Mouse (Mus musculus): ENCODE results near the gene Txndc11. TPM values are rescaled to one million over a fixed set of nuclear protein-coding genes. Genes with fewer than 3 reads are reported as not detected.

The Txndc11 gene
- polyA plus RNA-seq, 1 experiment from 2014 or later, result 34.6 TPM

- no peak overlapping the region for H3K9ac ChIP-seq
- ATAC-seq (replicated peaks), result no peak
- H3K27ac ChIP-seq, result no peak overlapping the region
- H3K36me3 ChIP-seq (replicated peaks), result peaks cover 12% of the 10 kb centered on the region; the same call in 1 of the 2 replicates
- no peaks in the 10 kb centered on the region for H3K9me3 ChIP-seq
- H3K4me1 ChIP-seq, result no peaks in the 10 kb centered on the region
- H3K27me3 ChIP-seq (replicated peaks), result no peaks in the 10 kb centered on the region
- no peak overlapping the region for H3K4me2 ChIP-seq
- no peak overlapping the region for H3K4me3 ChIP-seq
- 68% methylated on average over 4 of the region's 4 CpGs for WGBS
Measured at GRCm38 (mm10) chr16:11092061-11092460, 42.4 kb downstream of the Txndc11 start.

- Histone ChIP-seq H3K4me3 (no peak overlapping the region), H3K27ac (no peak overlapping the region), H3K9ac (no peak overlapping the region), H3K4me2 (no peak overlapping the region), H3K36me3 (replicated peaks) (peaks cover 15% of the 10 kb centered on the region; the same call in 1 of the 2 replicates), H3K27me3 (replicated peaks) (no peaks in the 10 kb centered on the region), H3K9me3 (no peaks in the 10 kb centered on the region), H3K4me1 (no peaks in the 10 kb centered on the region)
- ATAC-seq (replicated peaks), result no peak
- WGBS, result 85% methylated on average over 10 of the region's 10 CpGs
Measured at GRCm38 (mm10) chr16:11090836-11091570, 43.4 kb downstream of the Txndc11 start.

GRCm38 (mm10) chr16:11086856-11087588 lies 47.4 kb downstream of the Txndc11 start:
- H3K4me3 ChIP-seq, result no peak overlapping the region
- no peaks in the 10 kb centered on the region for H3K4me1 ChIP-seq
- 55% methylated on average over 5 of the region's 5 CpGs for WGBS
- no peaks in the 10 kb centered on the region for H3K9me3 ChIP-seq
- no peak overlapping the region for H3K9ac ChIP-seq
- H3K27me3 ChIP-seq (replicated peaks), result no peaks in the 10 kb centered on the region
- peak overlapping the region; percentile 35; the same call in 1 of the 2 replicates for H3K27ac ChIP-seq
- H3K36me3 ChIP-seq (replicated peaks), result peaks cover 31% of the 10 kb centered on the region
- peak; percentile 65 for ATAC-seq (replicated peaks)
- H3K4me2 ChIP-seq, result no peak overlapping the region

GRCm38 (mm10) chr16:11086299-11086698 lies 48.2 kb downstream of the Txndc11 start:
- Histone ChIP-seq H3K9me3 (no peaks in the 10 kb centered on the region), H3K27me3 (replicated peaks) (no peaks in the 10 kb centered on the region), H3K4me3 (no peak overlapping the region), H3K4me2 (no peak overlapping the region), H3K4me1 (no peaks in the 10 kb centered on the region), H3K9ac (no peak overlapping the region), H3K36me3 (replicated peaks) (peaks cover 31% of the 10 kb centered on the region), H3K27ac (no peak overlapping the region)
- 96% methylated on average over 3 of the region's 3 CpGs for WGBS
- no peak for ATAC-seq (replicated peaks)

GRCm38 (mm10) chr16:11084181-11084580 lies 50.3 kb downstream of the Txndc11 start:
- no peak overlapping the region for H3K9ac ChIP-seq
- H3K9me3 ChIP-seq, result no peaks in the 10 kb centered on the region
- no peaks in the 10 kb centered on the region for H3K27me3 ChIP-seq (replicated peaks)
- H3K4me3 ChIP-seq, result no peak overlapping the region
- no peak overlapping the region for H3K4me2 ChIP-seq
- ATAC-seq (replicated peaks), result no peak
- H3K27ac ChIP-seq, result no peak overlapping the region
- peaks cover 23% of the 10 kb centered on the region for H3K36me3 ChIP-seq (replicated peaks)
- no peaks in the 10 kb centered on the region for H3K4me1 ChIP-seq
- WGBS, result 90% methylated on average over 8 of the region's 8 CpGs

- Histone ChIP-seq H3K9me3 (no peaks in the 10 kb centered on the region), H3K36me3 (replicated peaks) (peaks cover 21% of the 10 kb centered on the region), H3K4me1 (no peaks in the 10 kb centered on the region), H3K9ac (no peak overlapping the region), H3K4me3 (no peak overlapping the region), H3K4me2 (no peak overlapping the region), H3K27me3 (replicated peaks) (no peaks in the 10 kb centered on the region), H3K27ac (no peak overlapping the region)
- WGBS, result 79% methylated on average over 3 of the region's 3 CpGs
- no peak for ATAC-seq (replicated peaks)
Measured at GRCm38 (mm10) chr16:11078216-11078869, 56.1 kb downstream of the Txndc11 start.

- H3K4me3 ChIP-seq, result no peak overlapping the region
- WGBS, result 90% methylated on average over 9 of the region's 9 CpGs
- H3K27ac ChIP-seq, result no peak overlapping the region
- no peaks in the 10 kb centered on the region for H3K27me3 ChIP-seq (replicated peaks)
- H3K4me2 ChIP-seq, result no peak overlapping the region
- peaks cover 16% of the 10 kb centered on the region for H3K36me3 ChIP-seq (replicated peaks)
- no peaks in the 10 kb centered on the region for H3K9me3 ChIP-seq
- ATAC-seq (replicated peaks), result no peak
- peaks cover 5% of the 10 kb centered on the region for H3K4me1 ChIP-seq
- no peak overlapping the region for H3K9ac ChIP-seq
Measured at GRCm38 (mm10) chr16:11077601-11078201, 56.7 kb downstream of the Txndc11 start.

- Histone ChIP-seq H3K4me3 (no peak overlapping the region), H3K36me3 (replicated peaks) (peaks cover 12% of the 10 kb centered on the region; the same call in 1 of the 2 replicates), H3K4me1 (peaks cover 50% of the 10 kb centered on the region), H3K27ac (0 out of 2 replicates have a peak overlapping the region, but pooled peaks have one; percentile 42), H3K9ac (no peak overlapping the region), H3K9me3 (no peaks in the 10 kb centered on the region), H3K27me3 (replicated peaks) (no peaks in the 10 kb centered on the region), H3K4me2 (no peak overlapping the region)
- 71% methylated on average over 6 of the region's 6 CpGs for WGBS
- no peak for ATAC-seq (replicated peaks)
Measured at GRCm38 (mm10) chr16:11073060-11073459, 61.4 kb downstream of the Txndc11 start.

GRCm38 (mm10) chr16:11072454-11072853 lies 62.0 kb downstream of the Txndc11 start:
- H3K9me3 ChIP-seq, result no peaks in the 10 kb centered on the region
- peak overlapping the region; percentile 42; the same call in 1 of the 2 replicates for H3K27ac ChIP-seq
- H3K4me1 ChIP-seq, result peaks cover 56% of the 10 kb centered on the region
- peaks cover 12% of the 10 kb centered on the region; the same call in 1 of the 2 replicates for H3K36me3 ChIP-seq (replicated peaks)
- H3K4me2 ChIP-seq, result no peak overlapping the region
- H3K4me3 ChIP-seq, result no peak overlapping the region
- no peaks in the 10 kb centered on the region for H3K27me3 ChIP-seq (replicated peaks)
- ATAC-seq (replicated peaks), result no peak
- 89% methylated on average over 8 of the region's 8 CpGs for WGBS
- H3K9ac ChIP-seq, result no peak overlapping the region

GRCm38 (mm10) chr16:11071887-11072286 lies 62.6 kb downstream of the Txndc11 start:
- H3K27ac ChIP-seq, result no peak overlapping the region
- peaks cover 58% of the 10 kb centered on the region for H3K4me1 ChIP-seq
- 88% methylated on average over 4 of the region's 4 CpGs for WGBS
- H3K4me3 ChIP-seq, result no peak overlapping the region
- peaks cover 12% of the 10 kb centered on the region; the same call in 1 of the 2 replicates for H3K36me3 ChIP-seq (replicated peaks)
- no peak overlapping the region for H3K4me2 ChIP-seq
- no peak overlapping the region for H3K9ac ChIP-seq
- no peak for ATAC-seq (replicated peaks)
- H3K27me3 ChIP-seq (replicated peaks), result no peaks in the 10 kb centered on the region
- H3K9me3 ChIP-seq, result no peaks in the 10 kb centered on the region

- H3K4me2 ChIP-seq, result no peak overlapping the region
- no peak overlapping the region for H3K4me3 ChIP-seq
- H3K27me3 ChIP-seq (replicated peaks), result no peaks in the 10 kb centered on the region
- 77% methylated on average over 5 of the region's 5 CpGs for WGBS
- ATAC-seq (replicated peaks), result no peak
- H3K9me3 ChIP-seq, result no peaks in the 10 kb centered on the region
- H3K9ac ChIP-seq, result no peak overlapping the region
- H3K27ac ChIP-seq, result no peak overlapping the region
- H3K4me1 ChIP-seq, result peaks cover 58% of the 10 kb centered on the region
- peaks cover 12% of the 10 kb centered on the region; the same call in 1 of the 2 replicates for H3K36me3 ChIP-seq (replicated peaks)
Measured at GRCm38 (mm10) chr16:11071176-11071575, 63.3 kb downstream of the Txndc11 start.
